Comparison of ENCODE assay signal across 20 mouse cellular contexts in the genomic region with DNA sequence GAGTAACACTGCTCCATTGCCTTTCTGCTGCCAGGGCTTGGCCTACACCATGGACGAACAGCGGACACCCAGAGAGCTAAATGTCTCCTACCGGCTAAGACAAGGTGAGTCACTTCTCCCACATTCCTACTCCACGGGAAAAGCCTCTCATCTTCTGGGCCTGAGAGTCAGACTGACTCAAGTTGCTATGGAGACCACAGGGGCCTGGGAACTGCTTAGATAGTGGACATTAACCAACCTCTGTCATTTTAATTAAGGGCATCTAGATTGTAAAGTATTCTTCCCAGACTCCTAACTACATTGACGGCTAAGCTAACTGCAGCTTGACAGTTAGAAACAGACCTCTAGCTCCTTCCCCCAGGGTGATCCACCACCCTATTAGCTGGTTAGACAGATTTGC. TPM values are rescaled to one million over a fixed set of nuclear protein-coding genes. Genes with fewer than 3 reads are reported as not detected.
DNase-seq lines count a peak whose midpoint lies in the region; ATAC-seq and TF ChIP-seq lines count a peak whose summit lies in the region.
"Had no signal": no experiment of that assay in that cellular context is flagged by ENCODE, and none has a peak within 500 bp of the region (broad histone marks: within the 10 kb centered on the region; RNA-seq: fewer than 3 reads in every experiment).

No protein-coding gene starts in this region.

- no peaks in the 10 kb centered on the region for H3K27me3 ChIP-seq in liver, postnatal 0 days (ENCODE audit: insufficient read depth, low read length)
- H3K27me3 ChIP-seq: embryonic facial prominence, embryonic 12.5 days; forebrain, embryonic 15.5 days; heart, embryonic 13.5 days; hindbrain, embryonic 15.5 days had no signal

- no peaks in the 10 kb centered on the region for H3K36me3 ChIP-seq in liver, postnatal 0 days (replicated peaks; ENCODE audit: insufficient read depth, low read length)
- H3K36me3 ChIP-seq: forebrain, embryonic 15.5 days; heart, embryonic 13.5 days had no signal

- no peaks in the 10 kb centered on the region; the same call in 1 of the 2 replicates for H3K4me1 ChIP-seq in liver, postnatal 0 days (ENCODE audit: insufficient read depth)
- H3K4me1 ChIP-seq: embryonic facial prominence, embryonic 12.5 days; forebrain, embryonic 15.5 days; heart, embryonic 13.5 days; hindbrain, embryonic 15.5 days had no signal

- no peak overlapping the region for H3K9ac ChIP-seq in liver, postnatal 0 days (replicated peaks)
- H3K9ac ChIP-seq: embryonic facial prominence, embryonic 12.5 days; forebrain, embryonic 15.5 days; heart, embryonic 13.5 days; hindbrain, embryonic 15.5 days had no signal

- H3K9me3 ChIP-seq in liver, postnatal 0 days (ENCODE audit: low read length), result no peaks in the 10 kb centered on the region
- H3K9me3 ChIP-seq: forebrain, embryonic 15.5 days had no signal

- TF ChIP-seq EP300 in liver, postnatal 0 days (IDR thresholded peaks at IDR 0.05; ENCODE audit: low read depth), result no peak

- H3K4me2 ChIP-seq in liver, postnatal 0 days (ENCODE audit: low read depth, low read length), result 0 out of 2 replicates have a peak overlapping the region, but pooled peaks have one; percentile 19
- H3K4me2 ChIP-seq: embryonic facial prominence, embryonic 12.5 days; forebrain, embryonic 15.5 days; heart, embryonic 13.5 days; hindbrain, embryonic 15.5 days had no signal

- no peak for ATAC-seq in liver, postnatal 0 days
- ATAC-seq: forebrain, embryonic 15.5 days; intestine, embryonic 16.5 days had no signal

- no peak overlapping the region for H3K4me3 ChIP-seq in liver, postnatal 0 days (ENCODE audit: low read depth, low read length)
- H3K4me3 ChIP-seq: embryonic facial prominence, embryonic 12.5 days; forebrain, embryonic 15.5 days; heart, adult 2 months; heart, embryonic 13.5 days; hindbrain, embryonic 15.5 days had no signal

- WGBS in liver, postnatal 0 days (ENCODE audit: insufficient replicate concordance), result 78% methylated on average over 5 of the region's 5 CpGs

- no peak overlapping the region for H3K27ac ChIP-seq in liver, postnatal 0 days (ENCODE audit: low read depth)
- H3K27ac ChIP-seq: embryonic facial prominence, embryonic 12.5 days; forebrain, embryonic 15.5 days; heart, adult 2 months; heart, embryonic 13.5 days; hindbrain, embryonic 15.5 days had no signal

- no peak for DNase-seq in liver, postnatal 0 days
- no peak for DNase-seq in liver
- DNase-seq in Muller cell, postnatal 12 days (ENCODE audit: inconsistent ontology term), result peak; percentile 27
- DNase-seq in ZHBTc4 (ENCODE audit: low read depth, low spot score), result peak; percentile 77
- DNase-seq in urinary bladder, postnatal 4 days (ENCODE audit: low spot score in 2 of 2), result no peak
- DNase-seq in gastrocnemius, postnatal 10 days, result no peak
- no peak for DNase-seq in spleen, postnatal 36 days (ENCODE audit: low spot score in 2 of 2)
- DNase-seq: adrenal gland, adult 2 months; adrenal gland, postnatal 25 days; cerebellum, adult 8-10 months; cerebellum, postnatal 14 days; gastrocnemius, postnatal 14 days; heart, adult 2 months; heart, postnatal 36 days had no signal

- TF ChIP-seq CTCF in liver, postnatal 0 days (IDR thresholded peaks at IDR 0.05; ENCODE audit: low read depth), result no peak

RNA-seq across cellular contexts. Expression of gene Cdkl4, which starts 14.8 kb away (rescaled TPM):
- polyA plus RNA-seq in liver, postnatal 0 days (2015; fragmentation: Nextera tagmentation; extraction: Ambion mirVana), result 0.17 and 0.34 TPM in 2 replicates
- under 1 TPM; 0.09 to 0.14 TPM for total RNA-seq in gastrocnemius, postnatal 10 days (2021)
- total RNA-seq: adrenal gland, postnatal 25 days; common myeloid progenitor, adult 5-6 weeks had no signal
- polyA plus RNA-seq: heart, embryonic 13.5 days had no signal

Comparison
In these comparisons a context has a peak if more than half of its experiments do, and no peak if none do; other contexts are left out.
1. DNase-seq: peak in Muller cell, postnatal 12 days (single experiment) and ZHBTc4 (single experiment); none in liver, postnatal 0 days (single experiment), liver (single experiment), urinary bladder, postnatal 4 days (0 of 2), gastrocnemius, postnatal 10 days (single experiment) and spleen, postnatal 36 days (0 of 2).